Mouse (Mus musculus): Measurements from ENCODE around the gene Lin37.

GRCm38 (mm10) chr7:30607706-30608309 is 48.2 kb upstream of the Lin37 start:
- TF ChIP-seq CTCF (IDR thresholded peaks at IDR 0.05; ENCODE audit: control insufficient read depth, insufficient read depth, low read length) (peak; percentile 83), POLR2A (IDR thresholded peaks at IDR 0.05; ENCODE audit: borderline replicate concordance, control insufficient read depth, low read depth, low read length) (no peak)
